Mouse (Mus musculus): ENCODE measurements around the gene Tenm3.

- TF ChIP-seq TCF12 (IDR thresholded peaks at IDR 0.05; ENCODE audit: insufficient read depth, poor library complexity, severe bottlenecking) (no peak), MYOD1 (IDR thresholded peaks at IDR 0.05; ENCODE audit: control insufficient read depth in 1 of 3, insufficient read length in 2 of 3, low read depth in 2 of 3) (no peak), REST (IDR thresholded peaks at IDR 0.05; ENCODE audit: insufficient read depth, insufficient read length) (no peak), MAX (IDR thresholded peaks at IDR 0.05; ENCODE audit: low read depth) (no peak)
These were observed 321.1 kb downstream of the Tenm3 start for GRCm38 (mm10) chr8:48522536-48523123.
